Mouse (Mus musculus) CH12.LX (cell line): Measurements from ENCODE around the gene Mdh1. TPM values are rescaled to one million over a fixed set of nuclear protein-coding genes. Genes with fewer than 3 reads are reported as not detected.
A peak's percentile ranks its signal among the peaks of the same experiment; 100 is the strongest.

Source experiments
- DNase-seq: peaks from one replicate; pipeline ENCODE4 v3.0.0-alpha.2; 2013; ENCODE audit errors: extremely low read depth
- H3K27ac ChIP-seq: 2 replicates; pipeline ENCODE4 v1.5.1; 2012; ENCODE audit warnings: low read depth, mild to moderate bottlenecking, control low read depth, moderate library complexity; ENCODE audit not compliant: insufficient read depth
- H3K27me3 ChIP-seq: replicated peaks from 2 replicates; pipeline ENCODE3; 2012; ENCODE audit warnings: inconsistent platforms
- H3K36me3 ChIP-seq, 2 experiments: replicated peaks in 1 of 2; 2 replicates each; pipeline versions ENCODE3 to v1.6.1; 2012; ENCODE audit warnings: inconsistent platforms in 1 of 2, low read length in 1 of 2, mild to moderate bottlenecking in 1 of 2, mixed read lengths in 1 of 2, moderate library complexity in 1 of 2; ENCODE audit not compliant: control insufficient read depth in 1 of 2, insufficient read depth in 1 of 2
- H3K4me1 ChIP-seq, 2 experiments: 2 replicates each; pipeline ENCODE4 v1.6.1; 2012; ENCODE audit warnings: inconsistent platforms in 1 of 2, moderate library complexity in 1 of 2; ENCODE audit not compliant: insufficient read depth in 2 of 2, control insufficient read depth in 1 of 2
- H3K4me2 ChIP-seq: 2 replicates; pipeline ENCODE4 v1.6.1; 2012; ENCODE audit warnings: low read depth, mild to moderate bottlenecking, control low read depth; ENCODE audit not compliant: poor library complexity, insufficient read depth, severe bottlenecking
- H3K4me3 ChIP-seq, 3 experiments: fragments of 150-350 bp in 1 of 3; sonication (generic) in 1 of 3; replicated peaks in 1 of 3; 2 replicates each; pipeline versions ENCODE3 to v1.5.1; 2011 to 2012; ENCODE audit warnings: low read depth in 2 of 3, low read length in 2 of 3, mild to moderate bottlenecking in 2 of 3, moderate library complexity in 2 of 3, control low read depth in 1 of 3, improper control_type of control experiment in 1 of 3, inconsistent platforms in 1 of 3, mixed read lengths in 1 of 3; ENCODE audit not compliant: poor library complexity in 1 of 3
- H3K79me2 ChIP-seq: replicated peaks from 2 replicates; pipeline ENCODE4 v1.6.1; 2012; ENCODE audit warnings: mild to moderate bottlenecking, moderate library complexity; ENCODE audit not compliant: control insufficient read depth, poor library complexity, insufficient read depth, severe bottlenecking; ENCODE audit errors: extremely low read depth
- H3K9ac ChIP-seq: 2 replicates; pipeline ENCODE4 v1.6.1; 2012; ENCODE audit warnings: low read depth, mild to moderate bottlenecking, control low read depth, moderate library complexity; ENCODE audit not compliant: insufficient read depth
- H3K9me3 ChIP-seq: replicated peaks from 2 replicates; pipeline ENCODE3; 2012; ENCODE audit warnings: low read length, inconsistent platforms, mixed read lengths
- CHD1 ChIP-seq: IDR thresholded peaks from 2 replicates; pipeline ENCODE4 v1.6.1; 2012; ENCODE audit warnings: low read depth, low read length, improper control_type of control experiment, inconsistent platforms
- CTCF ChIP-seq, 2 experiments: IDR thresholded peaks in 1 of 2; conservative IDR thresholded peaks in 1 of 2; 2 replicates each; pipeline ENCODE4 v1.5.1; 2011 to 2012; ENCODE audit warnings: low read depth in 2 of 2, low read length in 2 of 2, improper control_type of control experiment in 1 of 2, inconsistent platforms in 1 of 2, mild to moderate bottlenecking in 1 of 2, moderate library complexity in 1 of 2
- E2F4 ChIP-seq: IDR thresholded peaks from 2 replicates; pipeline ENCODE4 v1.6.1; 2011; ENCODE audit warnings: low read depth, low read length, improper control_type of control experiment; ENCODE audit not compliant: insufficient replicate concordance
- ELF1 ChIP-seq: IDR thresholded peaks from 2 replicates; pipeline ENCODE4 v1.6.1; 2014; ENCODE audit warnings: low read depth, mild to moderate bottlenecking, inconsistent platforms, low read length, improper control_type of control experiment
- EP300 ChIP-seq: IDR thresholded peaks from 2 replicates; pipeline ENCODE4 v1.6.1; 2011; ENCODE audit warnings: low read length, improper control_type of control experiment
- ETS1 ChIP-seq: conservative IDR thresholded peaks from 2 replicates; pipeline ENCODE4 v1.6.1; 2012; ENCODE audit warnings: low read depth, mild to moderate bottlenecking, inconsistent platforms, low read length, improper control_type of control experiment, moderate library complexity
- HCFC1 ChIP-seq: IDR thresholded peaks from 2 replicates; pipeline ENCODE4 v1.6.1; 2012; ENCODE audit warnings: low read depth, mild to moderate bottlenecking, inconsistent platforms, low read length, improper control_type of control experiment
- IRF4 ChIP-seq: IDR thresholded peaks from 2 replicates; pipeline ENCODE4 v1.6.1; 2014; ENCODE audit warnings: low read depth, mild to moderate bottlenecking, inconsistent platforms, low read length, improper control_type of control experiment
- KAT2A ChIP-seq: IDR thresholded peaks from 2 replicates; pipeline ENCODE4 v1.6.1; 2012; ENCODE audit warnings: low read length, improper control_type of control experiment, inconsistent platforms; ENCODE audit not compliant: insufficient replicate concordance
- MAFK ChIP-seq: IDR thresholded peaks from 2 replicates; pipeline ENCODE4 v1.6.1; 2011; ENCODE audit warnings: low read length, improper control_type of control experiment; ENCODE audit not compliant: insufficient replicate concordance
- MAX ChIP-seq: IDR thresholded peaks from 2 replicates; pipeline ENCODE4 v1.6.1; 2011; ENCODE audit warnings: low read length, improper control_type of control experiment
- MXI1 ChIP-seq: IDR thresholded peaks from 2 replicates; pipeline ENCODE4 v1.6.1; 2011; ENCODE audit warnings: mild to moderate bottlenecking, low read depth, low read length, improper control_type of control experiment
- NELFE ChIP-seq: IDR thresholded peaks from 2 replicates; pipeline ENCODE4 v1.6.1; 2011; ENCODE audit warnings: low read depth, low read length, improper control_type of control experiment
- POLR2A ChIP-seq: IDR thresholded peaks from 2 replicates; pipeline ENCODE4 v1.6.1; 2011; ENCODE audit warnings: low read depth, mild to moderate bottlenecking, improper control_type of control experiment, low read length
- POLR2AphosphoS2 ChIP-seq: IDR thresholded peaks from 2 replicates; pipeline ENCODE4 v1.6.1; 2011; ENCODE audit warnings: low read depth, low read length, improper control_type of control experiment
- RAD21 ChIP-seq: IDR thresholded peaks from 2 replicates; pipeline ENCODE4 v1.6.1; 2011; ENCODE audit warnings: low read depth, mild to moderate bottlenecking, low read length, improper control_type of control experiment, moderate library complexity
- RCOR1 ChIP-seq: conservative IDR thresholded peaks from 2 replicates; pipeline ENCODE4 v1.6.1; 2012; ENCODE audit warnings: low read depth, mild to moderate bottlenecking, inconsistent platforms, low read length, improper control_type of control experiment
- SMC3 ChIP-seq: IDR thresholded peaks from 2 replicates; pipeline ENCODE4 v1.6.1; 2011; ENCODE audit warnings: low read depth, low read length, improper control_type of control experiment
- TCF12 ChIP-seq: IDR thresholded peaks from 2 replicates; pipeline ENCODE4 v1.6.1; 2014; ENCODE audit warnings: low read depth, mild to moderate bottlenecking, inconsistent platforms, low read length, improper control_type of control experiment
- UBTF ChIP-seq: IDR thresholded peaks from 2 replicates; pipeline ENCODE4 v1.6.1; 2012; ENCODE audit warnings: low read depth, mild to moderate bottlenecking, inconsistent platforms, low read length, improper control_type of control experiment, moderate library complexity
- USF2 ChIP-seq: conservative IDR thresholded peaks from 2 replicates; pipeline ENCODE4 v1.6.1; 2011; ENCODE audit warnings: low read depth, low read length, improper control_type of control experiment
- ZC3H11A ChIP-seq: IDR thresholded peaks from 2 replicates; pipeline ENCODE4 v1.6.1; 2012; ENCODE audit warnings: low read depth, mild to moderate bottlenecking, inconsistent platforms, low read length, improper control_type of control experiment
- ZNF384 ChIP-seq: IDR thresholded peaks from 2 replicates; pipeline ENCODE4 v1.6.1; 2012; ENCODE audit warnings: low read depth, low read length, improper control_type of control experiment, inconsistent platforms
- dilution Hi-C: fragments of 300-500 bp; cut with MboI; formaldehyde crosslinking; loops from 2 replicates; pipeline ENCODE4 v1.14.3; 2020; ENCODE audit warnings: low sequenced_read_pairs; ENCODE audit not compliant: extremely low pct_unique_long_range_greater_than_20kb, extremely low pct_ligation_motif_present
- in situ Hi-C: fragments of 300-500 bp; cut with MboI; formaldehyde crosslinking; loops from 3 replicates; pipeline ENCODE4 v1.14.3; 2019; ENCODE audit warnings: low sequenced_read_pairs, low pct_ligation_motif_present, low pct_unique_long_range_greater_than_20kb, mixed read lengths
- polyA plus RNA-seq: library from polyadenylated mRNA; unstranded; fragments of >175 nt; gene quantifications from 2 replicates; pipeline ENCODE4 v1.2.1, GENCODE M21; 2012; ENCODE audit warnings: low read depth; ENCODE audit not compliant: insufficient read length
- total RNA-seq, 2 experiments: library from RNA; depleted of rRNA; stranded (reverse); fragments of 300-350 nt in 1 of 2; fragments of >200 nt in 1 of 2; gene quantifications; 2 replicates each; pipeline ENCODE4 v1.2.3; 2012 to 2014

Mdh1 gene
- total and polyA plus RNA-seq, 3 experiments: 233 to 440 (median 385) TPM

DNA sequence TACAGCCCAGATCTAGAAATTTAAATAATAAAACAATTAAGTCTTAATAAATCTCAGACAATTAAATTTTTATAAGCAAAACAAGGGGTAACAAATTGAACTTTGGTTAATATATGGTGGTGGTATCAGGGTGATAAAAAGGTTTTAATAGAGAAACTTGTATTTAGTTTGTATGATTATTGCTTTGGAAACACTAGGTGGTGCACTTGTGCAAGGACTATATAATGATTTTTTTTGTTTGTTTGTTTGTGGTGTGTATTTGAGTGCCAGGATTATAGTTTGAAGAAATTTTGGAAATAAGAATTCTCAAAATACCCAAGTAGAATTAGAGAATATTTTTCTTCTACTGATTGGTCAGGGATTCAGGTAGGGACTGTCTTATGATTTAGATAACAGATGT lies 43.7 kb upstream of the Mdh1 start:
- H3K27ac ChIP-seq: no peak overlapping the region
- H3K4me1 ChIP-seq: peaks cover 0 to 5% of the 10 kb centered on the region in 2 experiments; a peak in 2 of 4 replicates
- H3K36me3 ChIP-seq: no peaks in the 10 kb centered on the region
- in situ Hi-C loops (no loop called here), dilution Hi-C loops (no loop called here)
- peak; percentile 52 for TF ChIP-seq RAD21
- no peak for TF ChIP-seq EP300
- TF ChIP-seq USF2: no peak
- TF ChIP-seq POLR2A: no peak
- TF ChIP-seq CHD1: no peak
- TF ChIP-seq ZNF384: peak; percentile 71
- TF ChIP-seq SMC3: peak; percentile 25; the same call in 1 of the 2 replicates
- TF ChIP-seq CTCF (conservative IDR thresholded peaks at IDR 0.05 in 1 of 2, IDR thresholded peaks at IDR 0.05 in 1 of 2; ENCODE audit: low read depth in 2 of 2, low read length in 2 of 2): peak in 1 of 2 experiments; percentile 57; a peak in 2 of 4 replicates
- TF ChIP-seq ZC3H11A: no peak
- H3K4me3 ChIP-seq: no peak overlapping the region
- H3K4me2 ChIP-seq: no peak overlapping the region
- H3K79me2 ChIP-seq: no peaks in the 10 kb centered on the region
- H3K27me3 ChIP-seq: no peaks in the 10 kb centered on the region
- H3K9ac ChIP-seq: no peak overlapping the region
- H3K9me3 ChIP-seq: no peaks in the 10 kb centered on the region
- no peak for DNase-seq

- no peaks in the 10 kb centered on the region for H3K4me1 ChIP-seq
- no peak for TF ChIP-seq KAT2A
- no peak for TF ChIP-seq IRF4
- TF ChIP-seq RCOR1: no peak
- TF ChIP-seq E2F4: no peak
- TF ChIP-seq UBTF: no peak
- TF ChIP-seq MAX: no peak
- TF ChIP-seq HCFC1: no peak
- no peak for TF ChIP-seq USF2
- TF ChIP-seq ETS1: no peak
- TF ChIP-seq MAFK: no peak
- no peak for TF ChIP-seq POLR2AphosphoS2
- no peak for TF ChIP-seq ELF1
- TF ChIP-seq ZC3H11A: no peak
- no peak for TF ChIP-seq MXI1
- TF ChIP-seq TCF12: no peak
- TF ChIP-seq POLR2A: no peak
- TF ChIP-seq NELFE: no peak
- H3K4me3 ChIP-seq: no peak overlapping the region
- H3K9me3 ChIP-seq: no peaks in the 10 kb centered on the region
- no peak for DNase-seq
- H3K79me2 ChIP-seq: no peaks in the 10 kb centered on the region
- no peaks in the 10 kb centered on the region for H3K36me3 ChIP-seq
- no peak overlapping the region for H3K4me2 ChIP-seq
- H3K27ac ChIP-seq: no peak overlapping the region
- in situ Hi-C loops (no loop called here), dilution Hi-C loops (no loop called here)
- no peaks in the 10 kb centered on the region for H3K27me3 ChIP-seq
- H3K9ac ChIP-seq: no peak overlapping the region
These were observed 30.3 kb upstream of the Mdh1 start for GRCm38 (mm10) chr11:21602497-21602896.
